Mouse (Mus musculus) layer of hippocampus, adult 2 months (tissue): ENCODE measurements at regions not wholly inside any gene's neighbourhood (a gene's known extent, or its start where the extent isn't known, plus 50 kb on each side); places are given as distances from the start of the nearest gene placed in this dataset.

ENCODE experiments used
- DNase-seq, 2 experiments: peaks; one replicate each; pipeline ENCODE4 v3.0.0; 2022; ENCODE audit warnings: low spot score in 2 of 2
- H3K27ac ChIP-seq: fragments of 200-600 bp; 2 replicates; pipeline ENCODE4 v1.8.1; 2022
- H3K4me3 ChIP-seq: fragments of 200-600 bp; 2 replicates; pipeline ENCODE4 v1.8.1; 2022; ENCODE audit warnings: mild to moderate bottlenecking
- CTCF ChIP-seq: fragments of 200-600 bp; conservative IDR thresholded peaks from 2 replicates; pipeline ENCODE4 v1.8.1; 2022; ENCODE audit warnings: antibody characterized with exemption, mild to moderate bottlenecking, moderate library complexity

- no peak overlapping the region for H3K4me3 ChIP-seq
- peak; percentile 74 for TF ChIP-seq CTCF
- no peak overlapping the region for H3K27ac ChIP-seq
- peak; percentile 2 to 35 for DNase-seq
Measured at GRCm38 (mm10) chr6:7120136-7120535, 164.3 kb downstream of the Sdhaf3 start.

GRCm38 (mm10) chr6:7133042-7133441 is 177.2 kb downstream of the Sdhaf3 start:
- H3K4me3 ChIP-seq = no peak overlapping the region
- no peak overlapping the region for H3K27ac ChIP-seq

GRCm38 (mm10) chr6:7134062-7134461 is 178.3 kb downstream of the Sdhaf3 start:
- H3K4me3 ChIP-seq = no peak overlapping the region
- H3K27ac ChIP-seq = no peak overlapping the region
- DNase-seq = no peak
- TF ChIP-seq CTCF = no peak

More at GRCm38 (mm10) chr6:7133042-7133441, 177.2 kb downstream of the Sdhaf3 start:
- DNase-seq = no peak
- TF ChIP-seq CTCF = no peak

- H3K27ac ChIP-seq = no peak overlapping the region
- no peak for DNase-seq
- H3K4me3 ChIP-seq = no peak overlapping the region
- no peak for TF ChIP-seq CTCF
Measured at GRCm38 (mm10) chr6:7134888-7135287, 179.1 kb downstream of the Sdhaf3 start.

GRCm38 (mm10) chr6:7181711-7182110 is 225.9 kb downstream of the Sdhaf3 start:
- no peak for DNase-seq

GRCm38 (mm10) chr6:7199046-7199599 is 243.3 kb downstream of the Sdhaf3 start:
- no peak for TF ChIP-seq CTCF
- Histone ChIP-seq H3K4me3 (no peak overlapping the region), H3K27ac (no peak overlapping the region)
- DNase-seq = no peak

More at GRCm38 (mm10) chr6:7181711-7182110, 225.9 kb downstream of the Sdhaf3 start:
- no peak for TF ChIP-seq CTCF
- no peak overlapping the region for H3K27ac ChIP-seq
- no peak overlapping the region for H3K4me3 ChIP-seq

- TF ChIP-seq CTCF = no peak
- DNase-seq = peak in 1 of 2 experiments; percentile 0
- Histone ChIP-seq H3K4me3 (no peak overlapping the region), H3K27ac (no peak overlapping the region)
Measured at GRCm38 (mm10) chr6:7215880-7216279, 260.1 kb downstream of the Sdhaf3 start.

- H3K27ac ChIP-seq = no peak overlapping the region
Measured at GRCm38 (mm10) chr6:7252286-7252685, 296.5 kb downstream of the Sdhaf3 start.

GRCm38 (mm10) chr6:7277431-7277830 is 277.2 kb upstream of the Tac1 start:
- TF ChIP-seq CTCF = no peak
- Histone ChIP-seq H3K4me3 (no peak overlapping the region), H3K27ac (no peak overlapping the region)
- no peak for DNase-seq

More at GRCm38 (mm10) chr6:7252286-7252685, 296.5 kb downstream of the Sdhaf3 start:
- H3K4me3 ChIP-seq = no peak overlapping the region
- no peak for DNase-seq
- TF ChIP-seq CTCF = no peak

- no peak for TF ChIP-seq CTCF
- Histone ChIP-seq H3K27ac (no peak overlapping the region), H3K4me3 (no peak overlapping the region)
- no peak for DNase-seq
Measured at GRCm38 (mm10) chr6:7306956-7307355, 247.7 kb upstream of the Tac1 start.

GRCm38 (mm10) chr6:7313496-7313895 is 241.2 kb upstream of the Tac1 start:
- Histone ChIP-seq H3K27ac (no peak overlapping the region), H3K4me3 (no peak overlapping the region)
- TF ChIP-seq CTCF = no peak
- DNase-seq = no peak

- Histone ChIP-seq H3K4me3 (no peak overlapping the region), H3K27ac (no peak overlapping the region)
- TF ChIP-seq CTCF = no peak
- no peak for DNase-seq
Measured at GRCm38 (mm10) chr6:7326974-7327373, 227.7 kb upstream of the Tac1 start.

- Histone ChIP-seq H3K27ac (no peak overlapping the region), H3K4me3 (no peak overlapping the region)
- TF ChIP-seq CTCF = no peak
- DNase-seq = no peak
Measured at GRCm38 (mm10) chr6:7356634-7357033, 198.0 kb upstream of the Tac1 start.

- TF ChIP-seq CTCF = no peak
- no peak overlapping the region for H3K27ac ChIP-seq
- H3K4me3 ChIP-seq = no peak overlapping the region
- no peak for DNase-seq
Measured at GRCm38 (mm10) chr6:7367166-7367565, 187.5 kb upstream of the Tac1 start.
